Mouse (Mus musculus): Measurements from ENCODE around the gene Kcnmb2.

DNA sequence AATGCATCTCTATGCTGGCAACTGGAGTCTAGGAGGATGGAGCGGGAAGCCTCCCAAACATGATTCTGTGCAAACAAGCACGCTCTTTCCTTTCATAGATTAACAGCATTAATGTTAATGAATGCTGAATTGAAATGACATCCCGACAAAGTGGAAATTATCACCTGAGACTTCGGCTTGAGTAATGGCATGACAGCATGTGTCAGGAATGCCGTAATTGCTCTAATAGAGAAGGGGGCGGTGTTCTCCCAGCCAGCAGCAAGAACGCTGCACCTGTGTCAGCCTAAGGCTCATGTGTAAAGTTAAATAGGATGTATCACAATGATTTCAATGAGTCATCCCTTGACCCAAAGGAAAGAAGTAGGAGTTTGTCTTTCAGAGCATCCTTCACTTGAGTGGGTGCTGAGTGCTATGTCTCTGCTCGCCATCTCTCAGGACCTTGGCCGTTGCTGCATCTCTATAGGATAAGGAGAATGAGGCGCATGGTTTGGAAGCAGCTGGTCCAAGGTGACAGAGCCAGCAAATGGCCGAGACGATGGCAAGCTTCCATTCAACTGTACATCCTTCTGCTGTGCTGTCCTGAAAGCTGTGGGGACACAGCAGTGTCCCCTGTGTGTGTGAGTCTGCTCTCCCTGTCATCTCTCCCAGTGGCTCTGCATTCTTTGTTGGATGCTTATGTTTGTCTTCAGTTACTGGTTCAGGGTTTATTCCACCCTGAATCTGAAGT lies 110.1 kb downstream of the Kcnmb2 start:
- TF ChIP-seq POLR2A (IDR thresholded peaks at IDR 0.05; ENCODE audit: borderline replicate concordance, extremely low read depth, low read depth, low read length) (no peak), CTCF (IDR thresholded peaks at IDR 0.05; ENCODE audit: insufficient read depth, low read length) (no peak)
